Mouse (Mus musculus): ENCODE measurements around the gene Oas1e. TPM values are rescaled to one million over a fixed set of nuclear protein-coding genes. Genes with fewer than 3 reads are reported as not detected.

Gene Oas1e
- polyA plus RNA-seq, 1 experiment from 2014 or later = not detected

GRCm38 (mm10) chr5:120761901-120762300 lies 33.4 kb downstream of the Oas1e start:
- Histone ChIP-seq H3K27me3 (ENCODE audit: low read depth, poor library complexity, severe bottlenecking) (peaks cover 15% of the 10 kb centered on the region; the same call in 1 of the 2 replicates), H3K4me3 (0 out of 2 replicates have a peak overlapping the region, but pooled peaks have one; percentile 7), H3K9me3 (replicated peaks) (no peaks in the 10 kb centered on the region), H3K4me1 (peaks cover 9% of the 10 kb centered on the region), H3K27ac (no peak overlapping the region), H3K36me3 (no peaks in the 10 kb centered on the region)
- DNase-seq (ENCODE audit: low spot score) = peak; percentile 37
- 25% methylated on average over 6 of the region's 6 CpGs for WGBS

- 87% methylated on average over 4 of the region's 4 CpGs for WGBS
- DNase-seq (ENCODE audit: low spot score) = no peak
- H3K27ac ChIP-seq = no peak overlapping the region
Observed at GRCm38 (mm10) chr5:120754215-120754614, 41.1 kb downstream of the Oas1e start.

GRCm38 (mm10) chr5:120752786-120753185 lies 42.5 kb downstream of the Oas1e start:
- 85% methylated on average over 3 of the region's 3 CpGs for WGBS
- no peaks in the 10 kb centered on the region for H3K9me3 ChIP-seq (replicated peaks)
- no peaks in the 10 kb centered on the region for H3K27me3 ChIP-seq (ENCODE audit: low read depth, poor library complexity, severe bottlenecking)
- no peak for DNase-seq (ENCODE audit: low spot score)
- H3K4me1 ChIP-seq = no peaks in the 10 kb centered on the region
- H3K4me3 ChIP-seq = no peak overlapping the region
- no peak overlapping the region for H3K27ac ChIP-seq
- H3K36me3 ChIP-seq = no peaks in the 10 kb centered on the region

More at GRCm38 (mm10) chr5:120754215-120754614, 41.1 kb downstream of the Oas1e start:
- Histone ChIP-seq H3K4me3 (no peak overlapping the region), H3K9me3 (replicated peaks) (no peaks in the 10 kb centered on the region), H3K27me3 (ENCODE audit: low read depth, poor library complexity, severe bottlenecking) (no peaks in the 10 kb centered on the region), H3K36me3 (no peaks in the 10 kb centered on the region), H3K4me1 (no peaks in the 10 kb centered on the region)

- Histone ChIP-seq H3K4me3 (no peak overlapping the region), H3K9me3 (replicated peaks) (no peaks in the 10 kb centered on the region), H3K27ac (no peak overlapping the region), H3K4me1 (no peaks in the 10 kb centered on the region), H3K36me3 (no peaks in the 10 kb centered on the region), H3K27me3 (ENCODE audit: low read depth, poor library complexity, severe bottlenecking) (no peaks in the 10 kb centered on the region)
- WGBS = 75% methylated on average over 3 of the region's 3 CpGs
- no peak for DNase-seq (ENCODE audit: low spot score)
Observed at GRCm38 (mm10) chr5:120751206-120751605, 44.1 kb downstream of the Oas1e start.

GRCm38 (mm10) chr5:120749688-120750087 lies 45.6 kb downstream of the Oas1e start, which contains the start of gene Oas2:
TSS of gene Oas2 (minus strand) at chr5:120749853.
- WGBS = 68% methylated on average over 5 of the region's 5 CpGs
- Histone ChIP-seq H3K4me3 (no peak within 1 kb of the TSS), H3K9me3 (replicated peaks) (no peaks in the 10 kb centered on the region), H3K27me3 (ENCODE audit: low read depth, poor library complexity, severe bottlenecking) (no peaks in the 10 kb centered on the region), H3K27ac (no peak within 1 kb of the TSS), H3K4me1 (no peaks in the 10 kb centered on the region), H3K36me3 (no peaks in the 10 kb centered on the region)
- no peak for DNase-seq (ENCODE audit: low spot score)

GRCm38 (mm10) chr5:120746451-120746850 lies 48.9 kb downstream of the Oas1e start:
- peak; percentile 41 for DNase-seq (ENCODE audit: low spot score)
- no peaks in the 10 kb centered on the region for H3K36me3 ChIP-seq
- H3K27ac ChIP-seq = no peak overlapping the region
- WGBS = 23% methylated on average over 5 of the region's 5 CpGs
- H3K4me3 ChIP-seq = no peak overlapping the region
- H3K9me3 ChIP-seq (replicated peaks) = no peaks in the 10 kb centered on the region
- H3K4me1 ChIP-seq = no peaks in the 10 kb centered on the region
- H3K27me3 ChIP-seq (ENCODE audit: low read depth, poor library complexity, severe bottlenecking) = no peaks in the 10 kb centered on the region

GRCm38 (mm10) chr5:120742125-120742524 lies 53.2 kb downstream of the Oas1e start:
- 31% methylated on average over 4 of the region's 4 CpGs for WGBS
- no peak overlapping the region for H3K27ac ChIP-seq
- peak; percentile 41 for DNase-seq (ENCODE audit: low spot score)

More at GRCm38 (mm10) chr5:120742125-120742524, 53.2 kb downstream of the Oas1e start:
- H3K4me3 ChIP-seq = no peak overlapping the region
- 0 out of 2 replicates have a peak, but pooled peaks cover 4% of the 10 kb centered on the region for H3K27me3 ChIP-seq (ENCODE audit: low read depth, poor library complexity, severe bottlenecking)
- no peaks in the 10 kb centered on the region for H3K4me1 ChIP-seq
- no peaks in the 10 kb centered on the region for H3K36me3 ChIP-seq
- no peaks in the 10 kb centered on the region for H3K9me3 ChIP-seq (replicated peaks)

Other genes with a start within 250 kb of the Oas1e start
- 12.3 and 13.2 TPM in 2 replicates for gene Tpcn1, start 206.9 kb downstream of the Oas1e start, polyA plus RNA-seq (2016; fragmentation: Nextera tagmentation; extraction: Ambion mirVana)
- gene Iqcd, start 206.5 kb downstream of the Oas1e start, polyA plus RNA-seq (2016; fragmentation: Nextera tagmentation; extraction: Ambion mirVana) = 0.30 and 0.41 TPM in 2 replicates
- 17.5 and 19.5 TPM in 2 replicates for gene Rita1, start 182.9 kb downstream of the Oas1e start, polyA plus RNA-seq (2016; fragmentation: Nextera tagmentation; extraction: Ambion mirVana)
- 58.1 and 62.6 TPM in 2 replicates for gene Ddx54, start 182.8 kb downstream of the Oas1e start, polyA plus RNA-seq (2016; fragmentation: Nextera tagmentation; extraction: Ambion mirVana)
- not detected in 2 replicates for gene Cfap73, start 161.3 kb downstream of the Oas1e start, polyA plus RNA-seq (2016; fragmentation: Nextera tagmentation; extraction: Ambion mirVana)
- 0.13 and 0.36 TPM in 2 replicates for gene Rasal1, start 146.7 kb downstream of the Oas1e start, polyA plus RNA-seq (2016; fragmentation: Nextera tagmentation; extraction: Ambion mirVana)
- gene Dtx1, start 83.6 kb downstream of the Oas1e start, polyA plus RNA-seq (2016; fragmentation: Nextera tagmentation; extraction: Ambion mirVana) = 0.84 and 1.7 TPM in 2 replicates
- not detected in 2 replicates for gene Oas2, start 45.7 kb downstream of the Oas1e start, polyA plus RNA-seq (2016; fragmentation: Nextera tagmentation; extraction: Ambion mirVana)
- gene Oas3, start 17.9 kb downstream of the Oas1e start, polyA plus RNA-seq (2016; fragmentation: Nextera tagmentation; extraction: Ambion mirVana) = 0.14 TPM in 1 of 2 replicates, not detected in the other
- 0.23 and 0.43 TPM in 2 replicates for gene Oas1c, start 17.0 kb upstream of the Oas1e start, polyA plus RNA-seq (2016; fragmentation: Nextera tagmentation; extraction: Ambion mirVana)
- gene Oas1f, start 51.8 kb upstream of the Oas1e start, polyA plus RNA-seq (2016; fragmentation: Nextera tagmentation; extraction: Ambion mirVana) = not detected in 2 replicates
- not detected in 2 replicates for gene Oas1h, start 65.9 kb upstream of the Oas1e start, polyA plus RNA-seq (2016; fragmentation: Nextera tagmentation; extraction: Ambion mirVana)
- gene Oas1g, start 92.1 kb upstream of the Oas1e start, polyA plus RNA-seq (2016; fragmentation: Nextera tagmentation; extraction: Ambion mirVana) = 0.19 TPM in 1 of 2 replicates, not detected in the other
- 0.48 and 0.58 TPM in 2 replicates for gene Oas1a, start 112.0 kb upstream of the Oas1e start, polyA plus RNA-seq (2016; fragmentation: Nextera tagmentation; extraction: Ambion mirVana)
- not detected in 2 replicates for gene Oas1d, start 119.0 kb upstream of the Oas1e start, polyA plus RNA-seq (2016; fragmentation: Nextera tagmentation; extraction: Ambion mirVana)
- not detected in 2 replicates for gene Rph3a, start 214.6 kb upstream of the Oas1e start, polyA plus RNA-seq (2016; fragmentation: Nextera tagmentation; extraction: Ambion mirVana)

Measured in limb, embryonic 10.5 days (tissue).